Mouse (Mus musculus): ENCODE results near the gene Irak4. TPM values are rescaled to one million over a fixed set of nuclear protein-coding genes. Genes with fewer than 3 reads are reported as not detected.

Irak4 gene
- total and polyA plus RNA-seq, 3 experiments: 6.7 to 9.4 TPM; not detected in 1

GRCm38 (mm10) chr15:94607768-94608167 is 64.3 kb downstream of the Irak4 start:
- no peaks in the 10 kb centered on the region for H3K9me3 ChIP-seq (replicated peaks; ENCODE audit: insufficient read depth, low read length)
- no peaks in the 10 kb centered on the region for H3K79me2 ChIP-seq (ENCODE audit: control insufficient read depth, insufficient read depth, low read length, poor library complexity)
- no peak overlapping the region for H3K27ac ChIP-seq (ENCODE audit: control insufficient read depth, low read depth, low read length)
- H3K9ac ChIP-seq (ENCODE audit: control insufficient read depth, low read depth, low read length, poor library complexity, severe bottlenecking): no peak overlapping the region
- H3K36me3 ChIP-seq (ENCODE audit: control insufficient read depth in 1 of 2, insufficient read depth in 2 of 2, low read length in 2 of 2): peaks cover 0 to under 1% of the 10 kb centered on the region in 2 experiments; a peak in 1 of 4 replicates
- TF ChIP-seq EP300 (IDR thresholded peaks at IDR 0.05; ENCODE audit: low read depth in 1 of 2, low read length in 2 of 2) (no peak), USF2 (IDR thresholded peaks at IDR 0.05; ENCODE audit: borderline replicate concordance in 1 of 2, insufficient read depth in 1 of 2, low read depth in 1 of 2, low read length in 2 of 2) (no peak), BHLHE40 (IDR thresholded peaks at IDR 0.05; ENCODE audit: borderline replicate concordance, low read depth, low read length) (no peak), SIN3A (IDR thresholded peaks at IDR 0.05; ENCODE audit: low read length) (no peak), CTCF (IDR thresholded peaks at IDR 0.05 in 2 of 3, conservative IDR thresholded peaks at IDR 0.05 in 1 of 3; ENCODE audit: control insufficient read depth in 1 of 3, insufficient read depth in 1 of 3, low read depth in 2 of 3, low read length in 3 of 3, poor library complexity in 1 of 3, severe bottlenecking in 1 of 3) (no peak), TBP (IDR thresholded peaks at IDR 0.05; ENCODE audit: low read depth, low read length) (no peak), CHD2 (IDR thresholded peaks at IDR 0.05; ENCODE audit: low read length) (no peak), POLR2AphosphoS5 (IDR thresholded peaks at IDR 0.05; ENCODE audit: borderline replicate concordance, low read depth, low read length) (no peak), ZNF384 (IDR thresholded peaks at IDR 0.05; ENCODE audit: low read depth, low read length) (no peak), RAD21 (IDR thresholded peaks at IDR 0.05; ENCODE audit: low read depth, low read length) (no peak), TAL1 (IDR thresholded peaks at IDR 0.05; ENCODE audit: low read length) (no peak), NELFE (IDR thresholded peaks at IDR 0.05; ENCODE audit: low read depth, low read length) (no peak), MYC (IDR thresholded peaks at IDR 0.05; ENCODE audit: low read depth, low read length) (no peak), E2F4 (IDR thresholded peaks at IDR 0.05; ENCODE audit: borderline replicate concordance, low read depth, low read length) (no peak)
- H3K4me1 ChIP-seq (ENCODE audit: control insufficient read depth in 1 of 2, insufficient read depth in 2 of 2, low read length in 2 of 2): peaks cover 0 to 3% of the 10 kb centered on the region in 2 experiments; a peak in 2 of 4 replicates
- DNase-seq (ENCODE audit: low read depth, low spot score): no peak
- H3K27me3 ChIP-seq (ENCODE audit: control insufficient read depth in 1 of 2, insufficient read depth in 2 of 2, low read length in 2 of 2): no peaks in the 10 kb centered on the region
- no peak overlapping the region for H3K4me3 ChIP-seq (ENCODE audit: control insufficient read depth in 1 of 2, insufficient read depth in 1 of 2, low read depth in 2 of 2, low read length in 2 of 2)

- Histone ChIP-seq H3K79me2 (ENCODE audit: control insufficient read depth, insufficient read depth, low read length, poor library complexity) (no peaks in the 10 kb centered on the region), H3K4me1 (ENCODE audit: control insufficient read depth in 1 of 2, insufficient read depth in 2 of 2, low read length in 2 of 2) (peaks cover 3 to 5% of the 10 kb centered on the region in 2 experiments; a peak in 3 of 4 replicates), H3K9me3 (replicated peaks; ENCODE audit: insufficient read depth, low read length) (no peaks in the 10 kb centered on the region), H3K9ac (ENCODE audit: control insufficient read depth, low read depth, low read length, poor library complexity, severe bottlenecking) (no peak overlapping the region), H3K27me3 (ENCODE audit: control insufficient read depth in 1 of 2, insufficient read depth in 2 of 2, low read length in 2 of 2) (no peaks in the 10 kb centered on the region), H3K4me3 (ENCODE audit: control insufficient read depth in 1 of 2, insufficient read depth in 1 of 2, low read depth in 2 of 2, low read length in 2 of 2) (no peak overlapping the region), H3K27ac (ENCODE audit: control insufficient read depth, low read depth, low read length) (no peak overlapping the region), H3K36me3 (ENCODE audit: control insufficient read depth in 1 of 2, insufficient read depth in 2 of 2, low read length in 2 of 2) (no peaks in the 10 kb centered on the region)
- peak; percentile 51 for DNase-seq (ENCODE audit: low read depth, low spot score)
- no peak for TF ChIP-seq ZC3H11A (IDR thresholded peaks at IDR 0.05; ENCODE audit: low read depth, low read length)
- TF ChIP-seq MAX (IDR thresholded peaks at IDR 0.05; ENCODE audit: low read length): no peak
- TF ChIP-seq TAL1 (IDR thresholded peaks at IDR 0.05; ENCODE audit: low read length): no peak
- TF ChIP-seq POLR2AphosphoS5 (IDR thresholded peaks at IDR 0.05; ENCODE audit: borderline replicate concordance, low read depth, low read length): no peak
- no peak for TF ChIP-seq TBP (IDR thresholded peaks at IDR 0.05; ENCODE audit: low read depth, low read length)
- peak; percentile 71 for TF ChIP-seq GABPA (IDR thresholded peaks at IDR 0.05; ENCODE audit: low read depth, low read length)
- TF ChIP-seq GATA1 (IDR thresholded peaks at IDR 0.05; ENCODE audit: low read depth, low read length): no peak
- no peak for TF ChIP-seq TCF12 (IDR thresholded peaks at IDR 0.05; ENCODE audit: low read depth, low read length)
- no peak for TF ChIP-seq RAD21 (IDR thresholded peaks at IDR 0.05; ENCODE audit: low read depth, low read length)
- TF ChIP-seq MAZ (IDR thresholded peaks at IDR 0.05; ENCODE audit: low read depth, low read length): no peak
- no peak for TF ChIP-seq USF2 (IDR thresholded peaks at IDR 0.05; ENCODE audit: borderline replicate concordance in 1 of 2, insufficient read depth in 1 of 2, low read depth in 1 of 2, low read length in 2 of 2)
- TF ChIP-seq ZKSCAN1 (IDR thresholded peaks at IDR 0.05; ENCODE audit: low read depth, low read length): no peak
- TF ChIP-seq CHD2 (IDR thresholded peaks at IDR 0.05; ENCODE audit: low read length): no peak
- no peak for TF ChIP-seq POLR2A (IDR thresholded peaks at IDR 0.05; ENCODE audit: control insufficient read depth in 1 of 2, insufficient read depth in 1 of 2, low read depth in 1 of 2, low read length in 2 of 2, poor library complexity in 1 of 2)
- TF ChIP-seq MEF2A (IDR thresholded peaks at IDR 0.05; ENCODE audit: extremely low read depth, insufficient replicate concordance, low read depth, low read length, poor library complexity, severe bottlenecking): no peak
- peak; percentile 31; the same call in 1 of the 2 replicates for TF ChIP-seq MAFK (IDR thresholded peaks at IDR 0.05; ENCODE audit: borderline replicate concordance, low read depth, low read length)
- 0 out of 4 replicates have a peak, but pooled peaks of 1 of the 2 experiments have one; percentile 15 for TF ChIP-seq EP300 (IDR thresholded peaks at IDR 0.05; ENCODE audit: low read depth in 1 of 2, low read length in 2 of 2)
Measured at GRCm38 (mm10) chr15:94616036-94616435, 72.6 kb downstream of the Irak4 start.
